Mouse (Mus musculus): ENCODE data around the gene Ccdc184.

- no peak for TF ChIP-seq POLR2A (IDR thresholded peaks at IDR 0.05; ENCODE audit: borderline replicate concordance, insufficient read depth, low read length)
- no peak for TF ChIP-seq CTCF (IDR thresholded peaks at IDR 0.05; ENCODE audit: borderline replicate concordance, insufficient read depth, low read depth, low read length)
Observed at GRCm38 (mm10) chr15:98184456-98184855, 17.5 kb downstream of the Ccdc184 start.

Measured in cerebellum, adult 2 months (tissue).